Mouse (Mus musculus): ENCODE data around the gene Tenm4.

DNA sequence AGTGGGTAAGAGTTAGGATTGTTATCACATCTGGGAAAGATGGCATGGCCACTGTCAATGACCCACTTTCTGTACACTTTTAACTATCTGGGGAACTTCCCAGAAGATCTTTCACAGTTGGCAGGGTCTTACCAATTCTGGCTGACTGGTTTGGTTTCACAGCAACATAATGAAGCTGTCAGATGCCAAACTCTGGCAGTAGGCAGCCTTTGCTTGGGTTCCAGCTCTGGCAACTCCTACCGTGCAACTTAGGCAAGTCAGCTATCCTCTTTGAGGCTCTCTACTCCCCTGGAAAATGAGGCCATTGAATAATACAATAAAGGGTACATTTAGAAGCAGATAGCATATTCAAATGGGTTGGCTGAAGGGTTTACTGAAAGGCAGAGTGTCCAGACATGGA is 226.9 kb downstream of the Tenm4 start:
- no peak for TF ChIP-seq CTCF (IDR thresholded peaks at IDR 0.05; ENCODE audit: borderline replicate concordance, insufficient read depth, low read depth, low read length)
- no peak for TF ChIP-seq POLR2A (IDR thresholded peaks at IDR 0.05; ENCODE audit: borderline replicate concordance, insufficient read depth, low read length)
